Mouse (Mus musculus) cerebellum, postnatal 36 days (tissue): ENCODE data around the gene Slc35d2.

Source experiments
- DNase-seq, 2 experiments: peaks; one replicate each; pipeline ENCODE4 v3.0.0; 2021 to 2022; ENCODE audit warnings: mixed read lengths in 2 of 2

Gene Slc35d2

GRCm38 (mm10) chr13:64049535-64049934, 79.6 kb downstream of the Slc35d2 start:
- no peak for DNase-seq

DNA sequence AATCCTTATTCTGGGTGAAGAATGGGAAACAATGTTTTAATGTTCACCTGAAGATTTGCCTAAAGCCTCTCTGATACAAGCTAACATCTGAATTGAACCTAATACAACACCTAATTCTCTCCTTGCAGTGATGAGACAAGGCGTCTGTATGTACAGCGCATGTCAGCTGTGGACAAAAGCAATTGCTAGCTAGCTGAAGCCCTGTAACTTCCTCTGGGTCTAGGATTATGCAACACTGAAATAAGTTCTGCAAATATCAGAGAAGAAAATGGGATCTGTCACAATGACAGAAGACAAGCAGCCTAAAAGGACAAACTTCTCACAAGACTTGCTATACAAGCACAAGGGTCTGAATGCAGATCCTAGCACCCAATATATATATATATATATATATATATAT, 80.7 kb downstream of the Slc35d2 start:
- DNase-seq = no peak
